Mouse (Mus musculus): ENCODE data around the gene Olfr868.
A peak's percentile ranks its signal among the peaks of the same experiment; 100 is the strongest.

The Olfr868 gene

DNA sequence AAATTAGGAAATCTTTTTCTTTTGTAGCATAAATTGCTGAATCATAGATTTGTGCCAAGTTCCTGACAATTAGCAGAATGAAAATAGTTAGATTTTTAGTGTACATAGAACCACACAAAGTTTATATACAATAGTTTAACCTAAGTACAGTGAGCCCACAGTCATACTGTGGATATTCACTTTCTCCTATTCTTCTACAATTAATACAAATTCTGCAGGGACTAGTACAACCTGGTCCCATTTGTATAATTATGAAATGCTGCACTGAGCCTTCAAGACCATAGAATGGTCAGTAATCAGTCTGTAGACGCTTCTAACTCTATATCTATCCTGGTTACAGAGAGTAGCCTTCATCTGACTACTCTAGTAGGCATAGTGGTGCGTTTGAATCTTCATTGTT, at the start of gene Olfr868:
Gene Olfr868, plus strand, starts transcription at position 301 of the 400 bp plus-strand sequence.
- no peak for DNase-seq (ENCODE audit: low read depth, low spot score)

DNA sequence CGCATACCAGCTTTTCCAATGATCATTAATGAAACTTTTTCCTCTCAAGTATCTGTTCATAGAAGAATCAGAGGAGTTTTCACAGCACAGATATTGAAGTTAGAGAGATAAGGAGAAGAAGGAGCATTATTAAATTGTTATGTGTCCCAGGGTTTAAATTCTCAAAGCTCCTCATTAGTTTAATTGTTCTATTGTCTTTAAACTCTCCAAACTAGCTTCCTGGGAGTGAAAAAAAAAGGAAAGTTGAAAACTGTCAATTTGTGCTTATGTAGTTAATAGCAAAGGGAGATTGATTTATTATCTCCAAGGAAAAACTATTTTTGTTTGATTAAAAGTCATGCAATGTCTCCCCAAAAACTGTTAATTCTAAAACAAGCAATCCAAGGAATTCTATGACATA, 41.0 kb upstream of the Olfr868 start, which contains the start of gene Olfr867:
Gene Olfr867, minus strand, starts transcription at position 101 of the 400 bp plus-strand sequence.
- DNase-seq (ENCODE audit: low read depth, low spot score) = no peak

DNA sequence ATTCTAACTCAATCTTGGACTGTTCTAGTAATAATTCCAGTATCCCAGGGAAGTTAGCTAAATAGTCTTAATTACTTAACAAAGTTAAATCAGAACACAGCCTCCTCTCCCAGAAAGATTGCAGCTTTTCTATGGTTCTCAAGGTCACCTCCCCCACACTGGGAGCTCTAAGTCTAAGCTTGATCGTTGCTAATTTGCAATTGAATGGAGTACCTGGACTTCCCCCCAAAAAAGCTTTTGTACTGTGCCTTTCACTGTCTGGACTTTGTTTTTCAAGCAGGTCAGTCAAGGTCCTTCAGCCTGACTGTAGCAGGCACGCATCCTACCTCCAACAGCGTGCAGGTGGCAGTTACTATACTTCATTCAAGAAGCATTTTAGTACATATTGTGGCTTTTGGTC, 28.2 kb upstream of the Olfr868 start:
- DNase-seq (ENCODE audit: low read depth, low spot score) = no peak

DNA sequence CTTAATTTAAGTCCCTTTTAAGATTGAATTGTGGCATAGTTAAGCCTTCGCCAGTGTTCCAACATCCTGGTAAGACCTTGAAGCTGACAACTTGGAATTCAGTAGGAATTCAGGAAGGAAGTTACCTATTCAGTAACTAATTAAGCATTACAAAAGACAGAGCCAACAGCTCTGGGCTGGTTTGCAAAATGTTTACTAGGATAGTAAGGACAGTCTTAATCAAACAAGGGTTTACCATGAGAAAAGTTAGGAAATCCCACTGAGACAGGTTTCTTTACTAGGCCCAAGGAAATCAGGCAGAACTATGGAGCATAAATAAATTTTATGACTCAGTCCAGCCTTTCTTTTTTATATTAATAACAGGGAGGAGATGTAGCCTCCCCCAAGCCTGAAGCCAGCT, 27.1 kb upstream of the Olfr868 start:
- DNase-seq (ENCODE audit: low read depth, low spot score) = no peak

DNA sequence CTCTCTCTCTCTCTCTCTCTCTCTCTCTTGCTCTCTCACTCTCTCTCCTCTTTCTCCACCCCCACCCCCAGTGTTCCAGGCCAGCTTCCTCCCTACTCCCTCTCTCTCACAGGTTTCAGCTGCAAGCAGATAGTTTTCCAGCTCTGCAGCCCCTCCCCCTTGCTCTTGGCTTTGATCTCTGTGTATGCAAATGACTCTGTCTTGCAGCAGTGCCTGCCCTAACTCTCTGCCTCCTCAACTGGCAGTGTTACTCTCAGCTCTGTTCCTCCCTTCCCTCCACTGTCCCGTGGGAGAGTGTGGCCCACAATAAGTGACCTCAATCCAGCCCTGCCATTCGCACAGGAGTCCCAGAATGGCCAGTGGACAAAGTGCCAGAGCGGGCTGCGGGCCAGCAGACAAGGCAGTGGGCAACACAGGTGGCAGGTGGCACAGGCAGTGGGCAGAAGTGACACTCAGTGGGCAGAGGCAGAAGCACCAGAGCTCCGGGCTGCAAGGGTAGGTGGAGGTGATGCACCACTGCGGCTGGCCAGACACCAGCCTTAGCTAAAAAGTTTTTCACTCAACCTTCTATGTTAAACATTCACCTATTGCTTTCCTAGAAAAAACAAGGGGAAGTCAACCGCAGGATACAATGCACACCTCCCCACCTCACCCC, 24.8 kb upstream of the Olfr868 start:
- DNase-seq (ENCODE audit: low read depth, low spot score) = peak; percentile 6

DNA sequence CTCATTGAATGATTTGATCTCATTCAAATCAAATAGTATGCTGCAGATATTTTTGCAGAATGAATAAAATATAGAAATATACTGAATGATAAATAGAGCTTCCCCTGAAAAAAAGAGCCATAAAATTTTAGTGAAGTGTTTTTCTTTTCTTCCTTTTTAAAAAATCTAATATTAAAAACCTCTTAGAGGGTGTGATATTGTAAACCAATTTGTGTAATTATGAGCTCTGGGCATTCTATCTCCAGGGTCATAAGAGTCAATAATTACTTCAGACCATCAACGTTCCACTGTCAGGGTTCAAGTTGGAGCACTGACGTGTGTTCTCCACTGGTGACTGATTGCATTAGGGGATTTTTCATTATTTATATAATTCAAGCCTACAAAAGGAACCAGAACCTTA, 30.3 kb downstream of the Olfr868 start, which contains the start of gene Olfr869:
Gene Olfr869, plus strand, starts transcription at position 301 of the 400 bp plus-strand sequence.
- no peak for DNase-seq (ENCODE audit: low read depth, low spot score)

DNA sequence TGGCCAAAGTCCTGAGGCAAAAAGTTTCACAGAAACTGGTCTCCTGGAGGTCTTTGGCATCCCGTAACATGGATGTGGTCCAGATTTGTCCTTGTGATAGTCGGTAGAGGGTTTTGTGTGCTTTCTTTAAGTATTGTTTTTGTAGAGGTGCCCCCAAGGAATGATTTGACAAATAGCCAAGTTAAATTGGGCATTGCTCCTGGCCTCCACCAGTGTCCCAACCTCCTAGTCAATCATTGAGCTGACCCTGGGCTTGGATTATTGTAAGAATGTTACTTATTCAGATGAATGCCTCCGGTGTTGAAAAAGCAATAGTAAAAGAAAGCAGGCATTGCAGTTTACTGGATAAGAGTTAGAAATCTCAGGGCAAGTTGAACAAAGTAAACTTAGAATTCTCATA, 51.3 kb downstream of the Olfr868 start:
- DNase-seq (ENCODE audit: low read depth, low spot score) = no peak

All from brain, adult 2 months (tissue).